Mouse (Mus musculus) A20 (cell line): Measurements from ENCODE around the gene Gm26661.
A peak's percentile ranks its signal among the peaks of the same experiment; 100 is the strongest.

Experiments used
- DNase-seq: peaks from one replicate; pipeline ENCODE4 v3.0.0-alpha.2; 2011; ENCODE audit warnings: low read depth, low spot score

The Gm26661 gene

DNA sequence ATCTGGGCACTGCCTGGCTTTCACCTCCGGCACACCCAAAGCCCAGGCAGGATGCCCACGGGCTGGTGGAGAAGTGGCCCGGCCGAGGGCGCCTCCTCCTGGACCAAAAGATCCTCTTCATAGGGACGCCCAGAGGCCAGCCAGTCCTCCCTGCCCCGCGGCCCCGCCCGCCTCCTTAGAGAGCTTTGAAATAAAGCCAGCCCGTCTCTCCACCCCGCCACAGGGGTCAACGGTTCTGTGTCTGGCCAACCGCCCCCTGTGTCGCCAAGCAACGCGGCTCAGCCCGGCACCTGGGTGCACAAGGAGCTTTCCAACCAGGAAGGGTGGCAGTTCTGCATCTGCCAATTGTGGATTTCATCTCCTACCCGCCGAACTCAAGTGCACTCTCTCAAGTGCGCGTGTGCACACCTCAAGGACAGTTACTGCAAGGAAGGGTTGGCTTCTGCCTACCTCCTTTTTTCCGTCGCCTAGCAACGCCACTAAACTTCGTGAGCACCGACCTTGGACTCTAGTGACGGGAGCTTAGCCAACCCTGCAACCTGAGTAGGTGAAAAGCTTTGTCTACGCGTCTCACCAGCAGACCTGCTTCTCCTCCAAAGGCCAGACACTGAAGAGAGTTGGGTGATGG is at the start of gene Gm26661:
Gene Gm26661, plus strand, starts transcription at position 56 of the 628 bp plus-strand sequence.
- DNase-seq: peak; percentile 32

- peak; percentile 56 for DNase-seq
Observed at GRCm38 (mm10) chr14:7748944-7749763, 42.2 kb upstream of the Gm26661 start.

DNA sequence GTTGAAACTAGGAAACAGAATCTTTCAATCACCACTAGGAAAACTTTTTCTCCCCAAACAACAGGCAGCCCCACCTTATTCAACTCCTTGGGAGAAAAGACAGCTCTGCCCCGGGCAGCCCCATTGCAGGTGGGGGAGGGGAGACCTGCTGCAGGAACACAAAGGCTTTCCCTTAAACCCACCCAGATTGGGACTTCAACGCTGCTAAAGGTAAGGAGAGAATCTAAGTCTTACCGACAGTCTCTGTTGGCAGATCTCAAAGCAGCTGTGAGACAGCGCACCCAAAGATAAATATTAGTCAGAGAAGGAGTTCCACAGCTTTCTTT is 41.7 kb upstream of the Gm26661 start:
- no peak for DNase-seq

DNA sequence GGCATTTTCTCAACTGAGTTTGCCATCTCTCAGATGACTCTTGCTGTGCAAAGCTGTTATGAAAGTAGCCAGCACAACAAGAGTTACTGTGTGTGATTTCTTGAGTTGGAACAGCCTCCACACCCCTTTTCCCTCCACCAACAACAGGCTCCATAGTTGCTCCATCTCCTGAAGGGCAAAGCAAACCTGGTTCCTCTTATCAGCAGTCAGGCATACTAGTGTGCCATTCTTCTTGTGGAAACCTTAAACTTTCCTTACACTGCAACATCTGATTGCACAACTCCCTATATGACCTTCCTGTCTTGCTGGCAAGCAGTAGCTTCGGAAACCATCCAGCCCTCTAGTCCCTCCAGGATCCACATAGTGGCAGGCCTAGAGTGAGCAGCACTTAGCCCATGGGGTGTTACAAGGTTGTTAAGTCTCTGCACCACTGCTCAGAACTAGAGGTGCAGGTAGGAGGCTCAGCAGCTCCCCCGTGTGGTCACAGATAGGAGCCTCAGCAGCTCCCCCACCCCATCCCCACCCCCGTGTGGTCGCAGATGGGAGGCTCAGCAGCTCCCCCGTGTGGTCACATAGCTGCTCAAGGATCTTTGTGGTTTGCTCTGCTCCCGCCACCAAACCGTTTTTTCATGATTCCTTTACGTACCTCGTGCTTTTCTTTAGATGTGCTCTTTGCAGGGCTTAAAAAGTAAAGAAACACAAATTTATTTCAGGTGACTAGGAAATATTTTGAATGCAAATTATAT is 25.6 kb upstream of the Gm26661 start:
- peak; percentile 92 for DNase-seq

- DNase-seq: peak; percentile 97
Observed at GRCm38 (mm10) chr14:7773714-7774389, 17.5 kb upstream of the Gm26661 start.

DNA sequence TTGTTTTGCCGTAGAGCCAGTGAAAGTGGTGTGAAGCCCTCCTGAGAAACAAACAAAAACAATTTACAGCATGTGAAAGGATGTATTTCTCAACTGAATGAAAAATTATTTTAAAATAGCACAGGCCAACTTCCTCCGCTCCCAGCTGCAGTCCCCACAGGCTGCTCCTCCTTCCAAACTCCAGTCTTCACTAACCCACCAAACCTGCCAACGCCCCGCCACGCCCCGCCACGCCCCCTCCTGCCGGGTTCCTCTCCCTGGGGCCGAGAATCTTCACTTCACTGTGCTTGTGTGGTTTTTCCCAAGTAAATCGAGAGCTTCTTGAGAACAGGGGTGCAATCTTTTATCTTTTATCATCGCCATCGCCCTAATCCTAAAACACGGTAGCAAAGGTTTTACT is 5.3 kb upstream of the Gm26661 start:
- DNase-seq: no peak

DNA sequence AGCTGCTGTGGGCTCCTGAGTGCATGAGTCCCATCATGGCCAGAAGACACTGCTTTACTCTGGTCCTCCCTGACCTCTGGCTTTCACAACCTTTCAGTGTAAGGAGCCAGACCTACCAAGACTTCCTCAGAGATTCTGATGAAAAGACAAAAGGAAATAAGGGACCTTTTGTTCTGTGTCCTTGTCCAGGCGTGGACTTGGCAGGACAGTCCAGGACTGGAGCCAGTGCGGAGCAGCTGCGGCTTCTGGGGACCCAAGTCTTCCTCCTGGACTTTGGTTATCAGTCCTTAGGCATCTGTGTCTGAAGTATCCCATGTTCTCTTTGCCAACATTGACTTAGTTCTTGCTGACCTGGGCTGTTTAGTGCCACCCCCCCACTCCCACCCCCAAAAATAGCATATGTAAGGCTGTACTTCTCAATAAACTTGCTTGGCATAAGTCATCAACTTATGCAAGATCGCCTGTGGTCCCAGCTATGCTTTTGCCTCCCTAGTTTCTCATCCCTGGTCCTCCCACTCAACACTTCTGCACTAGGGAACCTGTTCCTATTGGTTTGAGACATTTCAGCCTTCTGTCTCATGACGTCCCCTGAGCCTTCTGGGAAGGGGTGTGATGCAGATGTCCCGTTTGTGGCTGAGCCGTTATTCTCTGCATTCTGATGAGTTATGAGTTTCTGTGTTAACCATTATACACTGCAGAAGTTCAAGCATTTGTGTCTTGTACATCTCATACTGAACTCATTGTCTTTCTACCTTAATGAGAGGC is 1.9 kb upstream of the Gm26661 start:
- no peak for DNase-seq

DNA sequence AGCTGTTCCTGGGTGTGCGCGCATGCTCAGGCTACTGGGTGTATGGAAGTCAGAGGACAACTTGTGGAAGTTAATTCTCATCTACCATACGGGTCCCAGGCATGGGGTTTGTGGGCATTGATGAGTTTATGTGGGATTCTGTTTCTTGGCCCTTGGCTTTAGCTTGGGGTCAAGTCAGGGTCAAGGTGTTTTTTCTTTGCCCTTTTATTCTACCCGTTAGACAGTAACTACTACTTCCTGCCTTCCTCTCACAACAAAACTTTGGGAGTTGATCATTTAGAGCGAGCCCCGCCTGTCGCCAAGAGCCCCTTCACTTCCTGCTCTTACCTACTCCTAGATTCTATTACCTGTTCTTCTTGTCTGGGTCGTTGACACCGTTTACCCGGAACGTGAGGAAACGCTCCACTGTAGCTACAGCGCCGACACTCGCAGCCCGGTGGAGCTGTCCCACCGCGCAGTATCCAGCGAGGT is 291 bp upstream of the Gm26661 start:
- no peak for DNase-seq

DNA sequence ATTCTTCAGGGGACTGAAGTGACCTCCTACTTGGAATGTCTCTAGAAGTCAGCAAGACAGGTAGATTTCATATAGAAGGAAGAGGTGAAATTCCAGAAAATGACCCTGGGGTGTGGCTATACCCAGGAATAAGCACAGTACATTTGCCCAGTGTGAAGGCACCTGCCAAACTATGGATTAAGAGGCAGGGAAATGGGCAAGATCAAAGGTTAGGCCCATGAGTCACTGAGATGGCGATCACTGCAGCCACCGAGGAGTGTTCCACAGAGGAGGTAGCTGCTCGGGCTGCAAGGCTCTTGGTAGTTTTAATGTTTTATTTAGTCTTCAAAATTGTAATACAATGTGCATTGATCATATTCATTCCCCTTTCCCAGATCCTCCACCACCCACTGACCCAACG is 4.6 kb downstream of the Gm26661 start:
- no peak for DNase-seq

GRCm38 (mm10) chr14:7800611-7801010 is 9.2 kb downstream of the Gm26661 start:
- no peak for DNase-seq

DNA sequence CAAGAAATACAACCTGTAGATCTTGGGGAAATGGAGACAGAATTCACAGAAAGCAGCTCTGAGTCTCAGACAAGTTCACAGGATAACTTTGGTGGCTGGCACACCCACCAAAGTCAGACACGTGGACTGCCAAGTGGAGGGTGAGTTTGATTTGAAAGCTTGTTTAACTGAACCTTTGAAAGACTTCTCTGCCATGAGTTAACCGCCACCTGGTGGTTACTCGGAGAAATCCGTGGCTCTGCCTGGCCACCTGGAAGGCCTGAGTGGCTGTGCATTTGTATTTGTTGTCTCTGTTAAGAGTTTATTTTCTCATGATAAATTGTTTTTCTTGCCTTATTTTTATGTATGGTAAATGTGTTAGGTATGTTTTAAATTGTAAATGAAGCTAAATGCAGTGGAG is 10.4 kb downstream of the Gm26661 start:
- peak; percentile 67 for DNase-seq

GRCm38 (mm10) chr14:7803874-7804557 is 12.6 kb downstream of the Gm26661 start:
- peak; percentile 74 for DNase-seq

- DNase-seq: no peak
Observed at GRCm38 (mm10) chr14:7804558-7804905, 13.1 kb downstream of the Gm26661 start.

GRCm38 (mm10) chr14:7807711-7808110 is 16.3 kb downstream of the Gm26661 start:
- DNase-seq: no peak

DNA sequence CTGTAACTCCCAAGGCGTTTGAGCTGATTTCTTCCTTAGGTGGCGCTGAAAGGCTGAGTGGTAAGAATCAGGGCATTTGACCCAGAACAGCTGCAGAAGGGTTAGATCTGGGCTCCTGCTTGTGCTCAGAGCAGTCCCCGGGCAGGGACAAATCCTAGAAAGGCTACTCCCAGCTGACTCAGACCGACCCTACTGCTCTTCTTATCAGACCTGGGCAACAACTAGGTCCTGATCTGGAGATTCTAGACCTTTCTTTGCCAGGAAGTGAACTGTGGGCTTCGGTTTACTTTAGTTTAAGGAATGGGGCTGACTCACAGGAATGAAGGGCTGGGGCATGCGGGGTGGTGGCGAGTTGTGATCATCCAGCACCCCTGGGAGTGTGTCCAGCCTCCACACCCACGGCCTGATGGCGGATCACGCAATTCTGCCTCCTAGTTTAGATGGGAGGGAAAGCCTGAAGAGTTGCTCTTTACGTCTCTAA is 17.2 kb downstream of the Gm26661 start:
- no peak for DNase-seq

GRCm38 (mm10) chr14:7809043-7809955 is 17.9 kb downstream of the Gm26661 start:
- no peak for DNase-seq

DNA sequence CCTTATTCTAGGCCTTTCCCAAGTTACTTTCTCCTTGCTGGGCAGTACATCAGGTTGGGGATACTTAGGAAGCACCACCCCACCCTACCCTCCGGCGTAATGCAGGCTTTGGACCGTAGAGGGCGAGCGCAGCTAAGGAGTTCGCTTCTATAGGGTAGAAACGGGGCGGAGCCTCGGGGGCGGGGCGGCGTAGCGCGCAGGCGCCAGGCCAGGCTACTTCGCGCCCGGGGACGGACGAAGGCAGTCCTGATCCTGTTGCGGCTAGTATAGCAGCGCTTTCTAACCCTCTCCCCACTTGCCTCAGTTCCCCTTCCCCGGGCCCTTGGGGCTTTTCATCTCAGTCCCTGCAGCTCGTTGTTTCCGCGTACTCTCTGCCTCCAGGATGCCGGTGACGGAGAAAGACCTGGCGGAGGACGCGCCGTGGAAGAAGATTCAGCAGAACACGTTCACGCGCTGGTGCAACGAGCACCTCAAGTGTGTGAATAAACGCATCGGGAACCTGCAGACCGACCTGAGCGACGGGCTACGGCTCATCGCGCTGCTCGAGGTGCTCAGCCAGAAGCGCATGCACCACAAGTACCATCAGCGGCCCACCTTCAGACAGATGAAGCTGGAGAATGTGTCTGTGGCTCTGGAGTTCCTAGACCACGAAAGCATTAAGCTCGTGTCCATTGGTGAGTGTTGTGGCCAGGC is 26.5 kb downstream of the Gm26661 start, which contains the start of gene Flnb:
Gene Flnb, plus strand, starts transcription at position 188 of the 693 bp plus-strand sequence.
- DNase-seq: peak; percentile 96

DNA sequence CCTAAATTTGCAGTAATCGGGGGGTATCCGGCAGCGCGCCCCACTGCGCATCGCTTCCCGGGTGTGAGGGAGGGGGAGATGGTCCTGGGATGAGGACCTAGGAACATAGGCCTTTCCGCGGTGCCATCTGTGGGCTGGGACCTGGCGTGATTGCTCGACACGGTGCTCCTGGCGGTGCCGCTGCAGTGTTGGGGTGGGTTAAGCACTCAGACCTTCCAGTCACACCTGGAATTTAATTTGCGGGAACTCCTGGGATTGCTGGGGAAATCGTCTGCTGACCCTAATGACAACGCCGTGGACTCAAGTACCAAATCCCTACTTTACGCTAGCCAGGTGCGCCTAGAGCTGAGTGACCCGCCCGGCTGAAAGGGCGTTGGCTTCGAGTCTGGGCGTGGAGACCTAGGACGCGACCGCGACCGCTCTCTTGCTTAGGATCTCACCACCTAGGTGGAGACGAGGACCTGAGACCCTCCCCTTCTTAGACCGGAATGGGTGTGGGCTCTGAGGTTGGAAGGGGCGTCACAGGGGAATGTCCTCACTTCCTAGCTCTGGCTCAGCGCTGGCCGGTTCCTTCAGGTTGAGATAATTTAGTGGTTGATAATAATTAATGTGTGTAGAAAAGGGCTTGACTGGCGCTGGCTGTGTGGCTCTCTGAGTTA is 27.2 kb downstream of the Gm26661 start:
- DNase-seq: peak; percentile 26
